Mouse (Mus musculus): ENCODE measurements around the gene Pspn.

DNA sequence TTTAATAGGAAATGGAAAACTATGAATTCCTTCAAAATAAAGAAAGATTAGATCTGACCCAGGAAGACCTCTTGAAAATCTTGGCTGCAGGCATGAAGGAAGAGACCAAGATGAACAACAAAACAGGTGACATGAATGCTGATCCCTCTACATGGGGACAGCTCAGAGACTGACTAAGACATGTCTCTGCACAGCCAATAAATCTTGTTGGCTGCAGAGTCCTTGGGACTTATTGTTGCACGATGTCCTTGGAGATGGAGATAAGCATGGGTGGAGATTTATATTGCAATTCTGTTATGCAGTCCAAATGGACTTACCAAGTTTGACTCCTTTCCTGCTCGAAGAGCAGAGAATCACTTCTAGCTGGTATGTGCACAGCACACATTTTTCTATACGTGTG is 30.5 kb downstream of the Pspn start:
- TF ChIP-seq CTCF (IDR thresholded peaks at IDR 0.05; ENCODE audit: low read depth) (no peak), EP300 (IDR thresholded peaks at IDR 0.05; ENCODE audit: low read depth) (no peak)

Measured in liver, embryonic 14.5 days (tissue).